In the genomic region with DNA sequence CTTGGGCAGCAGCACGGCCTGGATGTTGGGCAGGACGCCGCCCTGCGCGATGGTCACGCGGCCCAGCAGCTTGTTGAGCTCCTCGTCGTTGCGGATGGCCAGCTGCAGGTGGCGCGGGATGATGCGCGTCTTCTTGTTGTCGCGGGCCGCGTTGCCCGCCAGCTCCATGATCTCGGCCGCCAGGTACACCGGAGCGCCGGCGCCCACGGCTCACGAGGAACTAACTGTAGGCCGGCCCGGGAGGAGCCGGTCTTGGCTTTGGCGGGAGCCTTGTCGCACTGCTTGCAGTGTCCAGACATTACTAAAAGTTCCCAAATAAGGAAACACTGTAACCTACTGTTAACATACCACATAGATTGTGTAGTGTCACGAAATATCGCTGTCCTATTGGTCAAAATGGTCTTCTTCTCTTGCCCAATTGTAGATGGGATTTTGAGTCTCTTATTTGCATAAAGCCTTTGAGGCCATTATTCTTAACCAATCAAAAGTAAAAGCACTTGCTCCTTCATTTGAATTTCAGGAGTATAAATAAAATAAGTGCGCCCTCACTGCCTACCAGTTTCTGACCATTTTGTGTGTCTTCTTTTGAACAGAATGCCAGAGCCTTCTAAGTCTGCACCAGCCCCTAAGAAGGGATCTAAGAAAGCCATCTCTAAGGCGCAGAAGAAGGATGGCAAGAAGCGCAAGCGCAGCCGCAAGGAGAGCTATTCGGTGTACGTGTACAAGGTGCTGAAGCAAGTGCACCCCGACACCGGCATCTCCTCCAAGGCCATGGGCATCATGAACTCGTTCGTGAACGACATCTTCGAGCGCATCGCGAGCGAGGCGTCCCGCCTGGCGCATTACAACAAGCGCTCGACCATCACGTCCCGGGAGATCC, we compare ENCODE assay signal across 7 mouse cellular contexts. TPM values are rescaled to one million over a fixed set of nuclear protein-coding genes. Genes with fewer than 3 reads are reported as not detected.
DNase-seq lines count a peak whose midpoint lies in the region; ATAC-seq and TF ChIP-seq lines count a peak whose summit lies in the region.
"Not testable (repeated sequence)": the region's sequence is repeated elsewhere in the genome, so short reads cannot be mapped to it uniquely, and the experiment has no call there.

A gene (plus strand): TSS at position 534 of the 880 bp plus-strand sequence.

- TF ChIP-seq CTCF in intestine, postnatal 0 days (IDR thresholded peaks at IDR 0.05; ENCODE audit: low read depth): peak; percentile 38

- not testable (repeated sequence) for H3K9me3 ChIP-seq in intestine, postnatal 0 days (ENCODE audit: control insufficient read depth); midbrain, embryonic 10.5 days (replicated peaks)

- H3K27me3 ChIP-seq in intestine, postnatal 0 days (replicated peaks; ENCODE audit: control insufficient read depth, insufficient read depth, low read length); midbrain, embryonic 10.5 days (ENCODE audit: low read depth, poor library complexity, severe bottlenecking): not testable (repeated sequence)

- ATAC-seq in granulocyte monocyte progenitor cell, adult 5-6 weeks (replicated peaks; ENCODE audit: poor library complexity, severe bottlenecking): peak; percentile 71
- peak; percentile 87 for ATAC-seq in intestine, postnatal 0 days

- not testable (repeated sequence) for H3K36me3 ChIP-seq in intestine, postnatal 0 days (ENCODE audit: control insufficient read depth, insufficient read depth); midbrain, embryonic 10.5 days

- peak within 1 kb of the TSS; percentile 94 for H3K27ac ChIP-seq in intestine, postnatal 0 days (ENCODE audit: low read depth, low read length)
- peak within 1 kb of the TSS; percentile 97 for H3K27ac ChIP-seq in midbrain, embryonic 10.5 days (replicated peaks)

- H3K4me3 ChIP-seq in intestine, postnatal 0 days (ENCODE audit: low read depth, low read length): peak within 1 kb of the TSS; percentile 36
- peak within 1 kb of the TSS; percentile 59 for H3K4me3 ChIP-seq in midbrain, embryonic 10.5 days

- not testable (repeated sequence) for H3K4me1 ChIP-seq in intestine, postnatal 0 days (replicated peaks; ENCODE audit: control insufficient read depth, insufficient read depth, low read length)
- H3K4me1 ChIP-seq in midbrain, embryonic 10.5 days: peaks cover 36% of the 10 kb centered on the region

- intact Hi-C loops in left cerebral cortex, postnatal 36 days (cut with DNase I): loop anchor here (5.0 kb wide), 1 partner anchor 1704 kb away; a partner anchor contains a TSS

- H3K9ac ChIP-seq in intestine, postnatal 0 days (ENCODE audit: low read depth, low read length): peak within 1 kb of the TSS; percentile 52

- under 1% methylated on average over 37 of the region's 58 CpGs for WGBS in intestine, postnatal 0 days
- under 1% methylated on average over 44 of the region's 58 CpGs for WGBS in midbrain, embryonic 10.5 days

- peak; percentile 67 for DNase-seq in adrenal gland, adult 8-10 months
- peak; percentile 93 for DNase-seq in embryo, embryonic 9.5 days (ENCODE audit: extremely low spot score)
- peak; percentile 82 to 83 for DNase-seq in left cerebral cortex, postnatal 36 days (ENCODE audit: low spot score in 2 of 2)
- DNase-seq in midbrain, embryonic 10.5 days (ENCODE audit: low spot score): peak; percentile 79
- DNase-seq in right cerebral cortex, postnatal 4 days: peak; percentile 51

- peak within 1 kb of the TSS; percentile 68 for H3K4me2 ChIP-seq in intestine, postnatal 0 days (replicated peaks; ENCODE audit: low read depth)

RNA-seq across cellular contexts. Expression of the gene that starts here (rescaled TPM):
- total RNA-seq in adrenal gland, adult 8-10 months (2022): 10 to 100 TPM; 14.8 to 24.3 (median 20.0) TPM
- 155 and 176 TPM in 2 replicates for total RNA-seq in granulocyte monocyte progenitor cell, adult 5-6 weeks (2014; fragmentation: Nextera tagmentation)
- 3,446 and 3,529 TPM in 2 replicates for total RNA-seq in granulocyte monocyte progenitor cell, adult 5-6 weeks (2017)
- 0.37 and 0.48 TPM in 2 replicates for polyA plus RNA-seq in intestine, postnatal 0 days (2015; fragmentation: Nextera tagmentation; extraction: Ambion mirVana)
- total RNA-seq in left cerebral cortex, postnatal 36 days (2021): 10 to 100 TPM; 17.9 to 19.8 TPM
- polyA plus RNA-seq in midbrain, embryonic 10.5 days (2016; fragmentation: Nextera tagmentation; extraction: Ambion mirVana): 2.3 and 2.4 TPM in 2 replicates

Comparison
In these comparisons a context has a peak if more than half of its experiments do, and no peak if none do; other contexts are left out.
1. Peak in every context shown above with its lines: DNase-seq, ATAC-seq, H3K4me3 ChIP-seq and H3K27ac ChIP-seq.
2. RNA of the gene that starts here (total RNA-seq): 155 to 3,529 TPM in granulocyte monocyte progenitor cell, adult 5-6 weeks; 14.8 to 24.3 TPM in adrenal gland, adult 8-10 months and 17.9 to 19.8 TPM in left cerebral cortex, postnatal 36 days; every median in the first group is over 4 times any median in the second.
3. Peak in ATAC-seq, H3K4me3 ChIP-seq, H3K27ac ChIP-seq, H3K9ac ChIP-seq and H3K4me2 ChIP-seq in intestine, postnatal 0 days; RNA of the gene not detected or under 1 TPM.